Mouse (Mus musculus) C2C12 (cell line): ENCODE measurements around the gene Hipk3. TPM values are rescaled to one million over a fixed set of nuclear protein-coding genes. Genes with fewer than 3 reads are reported as not detected.

Experiments used
- H3K27me3 ChIP-seq: one replicate; pipeline ENCODE4 v1.6.1; 2011; ENCODE audit not compliant: control insufficient read depth, insufficient read depth, insufficient read length
- H3K36me3 ChIP-seq: one replicate; pipeline ENCODE4 v1.6.1; 2011; ENCODE audit not compliant: control insufficient read depth, insufficient read depth
- H3K4me3 ChIP-seq: one replicate; pipeline ENCODE4 v1.5.1; 2011; ENCODE audit warnings: mild to moderate bottlenecking, control low read depth; ENCODE audit not compliant: poor library complexity, insufficient read depth, severe bottlenecking
- H3K79me2 ChIP-seq: one replicate; pipeline ENCODE4 v1.6.1; 2011; ENCODE audit not compliant: control insufficient read depth, insufficient read depth
- H3K79me3 ChIP-seq: one replicate; pipeline ENCODE4 v1.6.1; 2011; ENCODE audit warnings: low read depth, control low read depth
- H3ac ChIP-seq: one replicate; pipeline ENCODE3; 2011; ENCODE audit warnings: low read depth; ENCODE audit not compliant: control insufficient read depth, insufficient read length
- CEBPB ChIP-seq: IDR thresholded peaks from one replicate; pipeline ENCODE4 v1.6.1; 2011; ENCODE audit warnings: low read depth, mild to moderate bottlenecking, control low read depth, moderate library complexity
- CTCF ChIP-seq: IDR thresholded peaks from one replicate; pipeline ENCODE4 v1.5.1; 2011; ENCODE audit not compliant: control insufficient read depth, insufficient read depth, insufficient read length
- FOSL1 ChIP-seq: IDR thresholded peaks from one replicate; pipeline ENCODE4 v1.8.0; 2011; ENCODE audit warnings: mild to moderate bottlenecking, low read length; ENCODE audit not compliant: poor library complexity, insufficient read depth, severe bottlenecking
- MAX ChIP-seq: IDR thresholded peaks from one replicate; pipeline ENCODE4 v1.6.1; 2011; ENCODE audit warnings: mild to moderate bottlenecking, control low read depth
- MYOD1 ChIP-seq: IDR thresholded peaks from one replicate; pipeline ENCODE4 v1.6.1; 2011; ENCODE audit warnings: low read depth; ENCODE audit not compliant: control insufficient read depth, insufficient read length
- MYOG ChIP-seq: IDR thresholded peaks from one replicate; pipeline ENCODE4 v1.6.1; 2011; ENCODE audit not compliant: control insufficient read depth, insufficient read length; ENCODE audit errors: extremely low read depth
- USF1 ChIP-seq: IDR thresholded peaks from one replicate; pipeline ENCODE4 v1.6.1; 2011; ENCODE audit warnings: low read depth, mild to moderate bottlenecking, control low read depth, moderate library complexity
- polyA plus RNA-seq: library from polyadenylated mRNA; unstranded; fragments of >200 nt; fragmentation: generic; extraction: Trizol; gene quantifications from one replicate; pipeline ENCODE4 v1.2.1, GENCODE M21; 2012; ENCODE audit warnings: missing spikeins

The Hipk3 gene
- polyA plus RNA-seq, 1 experiment = 8.8 TPM

DNA sequence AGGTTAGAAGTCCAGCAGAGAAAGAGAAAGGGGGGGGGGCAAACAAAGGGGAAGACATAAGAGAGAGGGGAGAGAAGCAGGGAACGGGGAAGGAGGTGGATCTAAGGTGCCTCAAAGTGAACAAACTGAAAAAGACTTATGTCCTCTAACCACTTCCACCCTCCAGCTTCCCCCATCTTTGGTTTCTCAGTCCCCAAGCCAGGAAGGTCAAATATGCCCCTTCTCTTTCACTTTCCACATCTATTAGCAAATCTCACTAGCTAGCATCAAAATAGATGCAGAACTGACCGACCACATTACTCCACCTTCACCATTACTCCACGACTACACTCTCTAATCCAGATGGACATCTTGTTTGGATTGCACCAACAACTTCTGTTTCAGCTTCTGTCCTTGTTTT is 43.6 kb downstream of the Hipk3 start:
- Histone ChIP-seq H3ac (no peak overlapping the region), H3K79me2 (peaks cover 100% of the 10 kb centered on the region), H3K79me3 (peaks cover 49% of the 10 kb centered on the region), H3K36me3 (no peaks in the 10 kb centered on the region), H3K4me3 (no peak overlapping the region), H3K27me3 (no peaks in the 10 kb centered on the region)
- TF ChIP-seq CEBPB = no peak
- no peak for TF ChIP-seq CTCF
- no peak for TF ChIP-seq FOSL1
- no peak for TF ChIP-seq MYOG
- no peak for TF ChIP-seq USF1
- no peak for TF ChIP-seq MAX
- no peak for TF ChIP-seq MYOD1

DNA sequence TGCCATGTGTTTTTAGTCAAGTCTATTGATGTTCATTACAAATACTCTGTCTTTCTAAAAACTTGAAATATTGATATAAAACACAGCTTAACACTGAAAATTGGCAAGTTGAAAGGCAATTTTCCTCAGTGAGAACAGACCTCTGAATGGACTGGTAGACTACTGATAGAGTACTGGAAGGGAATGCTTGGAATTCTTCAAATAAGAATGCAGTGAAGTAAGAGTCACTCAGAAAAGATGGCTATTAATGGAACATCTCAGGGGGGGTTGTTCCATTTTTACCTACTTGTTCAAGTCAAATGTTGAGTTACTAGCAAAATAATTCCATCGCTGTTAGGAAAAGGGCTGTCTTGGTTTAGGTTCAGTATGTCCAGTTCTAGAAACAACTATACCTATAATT is 45.1 kb downstream of the Hipk3 start:
- no peak for TF ChIP-seq CTCF
- TF ChIP-seq MYOG = no peak
- TF ChIP-seq CEBPB = no peak
- TF ChIP-seq FOSL1 = no peak
- TF ChIP-seq MYOD1 = no peak
- TF ChIP-seq USF1 = no peak
- no peak for TF ChIP-seq MAX
- peaks cover 37% of the 10 kb centered on the region for H3K79me3 ChIP-seq
- no peaks in the 10 kb centered on the region for H3K27me3 ChIP-seq
- peaks cover under 1% of the 10 kb centered on the region for H3K36me3 ChIP-seq
- peaks cover 85% of the 10 kb centered on the region for H3K79me2 ChIP-seq
- H3ac ChIP-seq = no peak overlapping the region
- no peak overlapping the region for H3K4me3 ChIP-seq

GRCm38 (mm10) chr2:104448201-104448600 is 46.0 kb downstream of the Hipk3 start:
- Histone ChIP-seq H3K4me3 (no peak overlapping the region), H3K36me3 (peaks cover 10% of the 10 kb centered on the region), H3K27me3 (no peaks in the 10 kb centered on the region), H3K79me3 (peaks cover 31% of the 10 kb centered on the region), H3K79me2 (peaks cover 81% of the 10 kb centered on the region), H3ac (no peak overlapping the region)
- TF ChIP-seq MAX (no peak), CTCF (no peak), USF1 (no peak), MYOD1 (no peak), CEBPB (no peak), MYOG (no peak), FOSL1 (no peak)

DNA sequence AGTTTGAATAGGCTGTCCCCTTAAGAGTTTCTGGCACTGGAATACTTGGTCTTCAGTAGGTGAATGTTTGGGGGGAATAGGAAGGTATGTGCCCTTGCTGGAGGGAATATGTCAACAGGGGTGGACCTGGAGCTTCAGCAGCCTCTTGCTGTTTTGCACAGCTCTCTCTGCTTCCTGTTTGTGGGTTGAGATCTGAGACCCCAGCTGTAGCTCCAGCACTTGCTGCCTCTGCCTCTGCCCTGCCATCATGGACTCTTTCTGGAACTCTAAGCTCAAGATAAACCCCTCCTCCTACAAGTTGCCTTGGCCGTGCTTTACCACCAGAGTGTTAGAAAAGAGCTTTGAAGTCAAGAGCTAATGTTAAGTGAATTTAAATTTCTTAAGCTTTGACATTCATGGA is 48.2 kb downstream of the Hipk3 start:
- H3K4me3 ChIP-seq = no peak overlapping the region
- H3ac ChIP-seq = no peak overlapping the region
- peaks cover 12% of the 10 kb centered on the region for H3K36me3 ChIP-seq
- peaks cover 67% of the 10 kb centered on the region for H3K79me2 ChIP-seq
- H3K27me3 ChIP-seq = no peaks in the 10 kb centered on the region
- TF ChIP-seq USF1 = no peak
- no peak for TF ChIP-seq CEBPB
- no peak for TF ChIP-seq MYOD1
- no peak for TF ChIP-seq MAX
- no peak for TF ChIP-seq CTCF
- no peak for TF ChIP-seq MYOG
- TF ChIP-seq FOSL1 = no peak
- peaks cover 23% of the 10 kb centered on the region for H3K79me3 ChIP-seq

- H3K79me2 ChIP-seq = peaks cover 54% of the 10 kb centered on the region
- H3K36me3 ChIP-seq = peaks cover 24% of the 10 kb centered on the region
- no peaks in the 10 kb centered on the region for H3K27me3 ChIP-seq
- H3K79me3 ChIP-seq = peaks cover 19% of the 10 kb centered on the region
- H3K4me3 ChIP-seq = no peak overlapping the region
- no peak overlapping the region for H3ac ChIP-seq
- TF ChIP-seq USF1 (no peak), CTCF (peak; percentile 66), MAX (peak; percentile 21)
Observed at GRCm38 (mm10) chr2:104444776-104445175, 49.5 kb downstream of the Hipk3 start.

GRCm38 (mm10) chr2:104442341-104442740 is 51.9 kb downstream of the Hipk3 start:
- TF ChIP-seq MYOD1 (no peak), MAX (no peak), USF1 (no peak), FOSL1 (no peak), CEBPB (no peak)
- no peak overlapping the region for H3K4me3 ChIP-seq
- no peaks in the 10 kb centered on the region for H3K27me3 ChIP-seq
- H3K79me3 ChIP-seq = peaks cover 7% of the 10 kb centered on the region
- H3ac ChIP-seq = no peak overlapping the region
- peaks cover 36% of the 10 kb centered on the region for H3K36me3 ChIP-seq
- H3K79me2 ChIP-seq = peaks cover 30% of the 10 kb centered on the region
